18 mouse cellular contexts compared by ENCODE assay signal in genomic region chr7:19691434-19691833, GRCm38 (mm10). TPM values are rescaled to one million over a fixed set of nuclear protein-coding genes. Genes with fewer than 3 reads are reported as not detected.
DNase-seq lines count a peak whose midpoint lies in the region; ATAC-seq and TF ChIP-seq lines count a peak whose summit lies in the region.
"Had no signal": no experiment of that assay in that cellular context is flagged by ENCODE, and none has a peak within 500 bp of the region (broad histone marks: within the 10 kb centered on the region; RNA-seq: fewer than 3 reads in every experiment).

No protein-coding gene starts in this region.

- no peaks in the 10 kb centered on the region for H3K9me3 ChIP-seq in hindbrain, postnatal 0 days (ENCODE audit: low read length)
- H3K9me3 ChIP-seq in hindbrain, embryonic 12.5 days (replicated peaks), result 0 out of 2 replicates have a peak, but pooled peaks cover 2% of the 10 kb centered on the region
- peaks cover 10% of the 10 kb centered on the region for H3K9me3 ChIP-seq in megakaryocyte, embryonic 14.5 days
- no peaks in the 10 kb centered on the region for H3K9me3 ChIP-seq in limb, embryonic 12.5 days
- H3K9me3 ChIP-seq in forebrain, embryonic 12.5 days, result 0 out of 2 replicates have a peak, but pooled peaks cover under 1% of the 10 kb centered on the region
- H3K9me3 ChIP-seq: limb, embryonic 13.5 days; neural tube, embryonic 13.5 days had no signal

- 77% methylated on average over 6 of the region's 6 CpGs for WGBS in hindbrain, postnatal 0 days
- 72% methylated on average over 6 of the region's 6 CpGs for WGBS in hindbrain, embryonic 12.5 days
- WGBS in limb, embryonic 12.5 days, result 78% methylated on average over 6 of the region's 6 CpGs
- WGBS in forebrain, embryonic 12.5 days, result 84% methylated on average over 6 of the region's 6 CpGs

- TF ChIP-seq CTCF in hindbrain, postnatal 0 days (IDR thresholded peaks at IDR 0.05; ENCODE audit: low read depth), result no peak

- DNase-seq in hindbrain, postnatal 0 days (ENCODE audit: low spot score), result no peak
- peak; percentile 65 for DNase-seq in yolk sac, embryonic 10.5 days (ENCODE audit: low spot score)
- DNase-seq in left cerebral cortex, adult 8-10 months (ENCODE audit: low spot score in 2 of 2), result no peak
- DNase-seq: cerebellum, adult 11-12 months; embryo, embryonic 11 days; gastrocnemius, adult 2 months; heart, postnatal 10 days; thymus, postnatal 4 days had no signal

- no peak for ATAC-seq in hindbrain, postnatal 0 days
- ATAC-seq in hindbrain, embryonic 12.5 days (ENCODE audit: low FRiP score), result no peak
- ATAC-seq in megakaryocyte, adult 5-6 weeks (ENCODE audit: poor library complexity, severe bottlenecking), result no peak
- ATAC-seq in limb, embryonic 12.5 days (ENCODE audit: insufficient number of reproducible peaks, insufficient read depth, low FRiP score, low TSS enrichment, low read depth), result no peak
- ATAC-seq in forebrain, embryonic 12.5 days (ENCODE audit: low FRiP score), result no peak
- ATAC-seq: midbrain, embryonic 16.5 days had no signal

- H3K9ac ChIP-seq in hindbrain, postnatal 0 days (replicated peaks; ENCODE audit: low read length), result no peak overlapping the region
- H3K9ac ChIP-seq in hindbrain, embryonic 12.5 days, result no peak overlapping the region
- H3K9ac ChIP-seq in limb, embryonic 12.5 days (replicated peaks), result no peak overlapping the region
- H3K9ac ChIP-seq in forebrain, embryonic 12.5 days, result no peak overlapping the region
- H3K9ac ChIP-seq: limb, embryonic 13.5 days; neural tube, embryonic 13.5 days had no signal

- H3K4me3 ChIP-seq in hindbrain, postnatal 0 days (ENCODE audit: low read length), result no peak overlapping the region
- no peak overlapping the region for H3K4me3 ChIP-seq in hindbrain, embryonic 12.5 days
- peak overlapping the region; percentile 62 for H3K4me3 ChIP-seq in megakaryocyte, embryonic 14.5 days (replicated peaks)
- H3K4me3 ChIP-seq in limb, embryonic 12.5 days (replicated peaks), result no peak overlapping the region
- H3K4me3 ChIP-seq in forebrain, embryonic 12.5 days (replicated peaks), result no peak overlapping the region
- H3K4me3 ChIP-seq: forebrain, embryonic 10.5 days; gastrocnemius, adult 2 months; limb, embryonic 13.5 days; neural tube, embryonic 13.5 days had no signal

- no peaks in the 10 kb centered on the region for H3K36me3 ChIP-seq in hindbrain, postnatal 0 days (ENCODE audit: insufficient read depth, low read length)
- H3K36me3 ChIP-seq in hindbrain, embryonic 12.5 days, result peaks cover 2% of the 10 kb centered on the region; the same call in 1 of the 2 replicates
- peaks cover 7% of the 10 kb centered on the region for H3K36me3 ChIP-seq in megakaryocyte, embryonic 14.5 days (replicated peaks; ENCODE audit: low read length)
- H3K36me3 ChIP-seq in limb, embryonic 12.5 days, result peaks cover 6% of the 10 kb centered on the region
- peaks cover 5% of the 10 kb centered on the region; the same call in 1 of the 2 replicates for H3K36me3 ChIP-seq in forebrain, embryonic 12.5 days (replicated peaks)

- no peaks in the 10 kb centered on the region for H3K4me1 ChIP-seq in hindbrain, postnatal 0 days (ENCODE audit: insufficient read depth, low read length)
- H3K4me1 ChIP-seq in hindbrain, embryonic 12.5 days, result peaks cover 5% of the 10 kb centered on the region; the same call in 1 of the 2 replicates
- peaks cover 44% of the 10 kb centered on the region for H3K4me1 ChIP-seq in megakaryocyte, embryonic 14.5 days
- peaks cover 6% of the 10 kb centered on the region for H3K4me1 ChIP-seq in limb, embryonic 12.5 days (replicated peaks)
- H3K4me1 ChIP-seq in forebrain, embryonic 12.5 days, result peaks cover 5% of the 10 kb centered on the region; the same call in 1 of the 2 replicates

- no peak overlapping the region for H3K4me2 ChIP-seq in hindbrain, postnatal 0 days (ENCODE audit: low read depth, low read length)
- H3K4me2 ChIP-seq in hindbrain, embryonic 12.5 days (replicated peaks), result no peak overlapping the region
- peak overlapping the region; percentile 3; the same call in 1 of the 2 replicates for H3K4me2 ChIP-seq in limb, embryonic 12.5 days
- H3K4me2 ChIP-seq in forebrain, embryonic 12.5 days, result no peak overlapping the region
- H3K4me2 ChIP-seq: limb, embryonic 13.5 days; neural tube, embryonic 13.5 days had no signal

- no peaks in the 10 kb centered on the region for H3K27me3 ChIP-seq in hindbrain, postnatal 0 days (ENCODE audit: insufficient read depth, low read length)
- H3K27me3 ChIP-seq in hindbrain, embryonic 12.5 days, result no peaks in the 10 kb centered on the region
- peaks cover 68% of the 10 kb centered on the region for H3K27me3 ChIP-seq in megakaryocyte, embryonic 14.5 days (replicated peaks)
- no peaks in the 10 kb centered on the region; the same call in 1 of the 2 replicates for H3K27me3 ChIP-seq in limb, embryonic 12.5 days
- no peaks in the 10 kb centered on the region for H3K27me3 ChIP-seq in forebrain, embryonic 12.5 days
- H3K27me3 ChIP-seq: limb, embryonic 13.5 days; neural tube, embryonic 13.5 days had no signal

- 0 out of 2 replicates have a peak overlapping the region, but pooled peaks have one; percentile 32 for H3K27ac ChIP-seq in hindbrain, postnatal 0 days
- H3K27ac ChIP-seq in hindbrain, embryonic 12.5 days, result no peak overlapping the region
- no peak overlapping the region for H3K27ac ChIP-seq in limb, embryonic 12.5 days
- H3K27ac ChIP-seq in forebrain, embryonic 12.5 days, result no peak overlapping the region
- H3K27ac ChIP-seq: forebrain, embryonic 10.5 days; gastrocnemius, adult 2 months; limb, embryonic 13.5 days; neural tube, embryonic 13.5 days had no signal

RNA-seq across cellular contexts. Expression of gene Apoc1, which starts 1.0 kb away (rescaled TPM):
- total RNA-seq in hindbrain, postnatal 0 days (2014; rRNA removed), result 1.5 and 2.3 TPM in 2 replicates
- polyA plus RNA-seq in hindbrain, postnatal 0 days (2015; fragmentation: Nextera tagmentation; extraction: Ambion mirVana), result 13.9 and 14.2 TPM in 2 replicates
- 3.8 and 4.7 TPM in 2 replicates for polyA plus RNA-seq in hindbrain, embryonic 12.5 days (2016; fragmentation: Nextera tagmentation; extraction: Ambion mirVana)
- 31.2 and 454 TPM in 2 replicates for polyA plus RNA-seq in megakaryocyte, embryonic 14.5 days (2012; ENCODE audit: insufficient read depth, low replicate concordance)
- 3.8 and 7.8 TPM in 2 replicates for total RNA-seq in megakaryocyte, adult 5-6 weeks (2015)
- 4.2 and 15.8 TPM in 2 replicates for total RNA-seq in megakaryocyte, adult 5-6 weeks (2017)
- polyA plus RNA-seq in limb, embryonic 12.5 days (2016; fragmentation: Nextera tagmentation; extraction: Ambion mirVana), result 4.6 and 7.0 TPM in 2 replicates
- total RNA-seq in left cerebral cortex, adult 8-10 months (2022), result 1 to 10 TPM; 3.4 to 6.2 (median 4.7) TPM
- 0.73 and 1.2 TPM in 2 replicates for polyA plus RNA-seq in forebrain, embryonic 12.5 days (2016; fragmentation: Nextera tagmentation; extraction: Ambion mirVana)

RNA-seq across cellular contexts. Expression of gene Apoe, which starts 7.6 kb away (rescaled TPM):
- total RNA-seq in hindbrain, postnatal 0 days (2014; rRNA removed), result 2,123 and 2,525 TPM in 2 replicates
- 3,307 and 3,685 TPM in 2 replicates for polyA plus RNA-seq in hindbrain, postnatal 0 days (2015; fragmentation: Nextera tagmentation; extraction: Ambion mirVana)
- 228 and 246 TPM in 2 replicates for polyA plus RNA-seq in hindbrain, embryonic 12.5 days (2016; fragmentation: Nextera tagmentation; extraction: Ambion mirVana)
- polyA plus RNA-seq in megakaryocyte, embryonic 14.5 days (2012; ENCODE audit: insufficient read depth, low replicate concordance), result 302 and 6,452 TPM in 2 replicates
- 104 and 106 TPM in 2 replicates for total RNA-seq in megakaryocyte, adult 5-6 weeks (2015)
- 609 and 642 TPM in 2 replicates for total RNA-seq in megakaryocyte, adult 5-6 weeks (2017)
- polyA plus RNA-seq in limb, embryonic 12.5 days (2016; fragmentation: Nextera tagmentation; extraction: Ambion mirVana), result 114 and 131 TPM in 2 replicates
- 1,000 to 10,000 TPM; 1,704 to 2,821 (median 2,131) TPM for total RNA-seq in left cerebral cortex, adult 8-10 months (2022)
- 115 and 128 TPM in 2 replicates for polyA plus RNA-seq in forebrain, embryonic 12.5 days (2016; fragmentation: Nextera tagmentation; extraction: Ambion mirVana)

RNA-seq across cellular contexts. Expression of gene Apoc4, which starts 10.2 kb away (rescaled TPM):
- total RNA-seq in hindbrain, postnatal 0 days (2014; rRNA removed), result not detected in 2 replicates
- polyA plus RNA-seq in hindbrain, postnatal 0 days (2015; fragmentation: Nextera tagmentation; extraction: Ambion mirVana), result not detected in 2 replicates
- 0.10 TPM in 1 of 2 replicates, not detected in the other for polyA plus RNA-seq in hindbrain, embryonic 12.5 days (2016; fragmentation: Nextera tagmentation; extraction: Ambion mirVana)
- 7.1 and 10.7 TPM in 2 replicates for polyA plus RNA-seq in megakaryocyte, embryonic 14.5 days (2012; ENCODE audit: insufficient read depth, low replicate concordance)
- not detected in 2 replicates for total RNA-seq in megakaryocyte, adult 5-6 weeks (2015)
- total RNA-seq in megakaryocyte, adult 5-6 weeks (2017), result 0.04 TPM in 1 of 2 replicates, not detected in the other
- not detected in 2 replicates for polyA plus RNA-seq in limb, embryonic 12.5 days (2016; fragmentation: Nextera tagmentation; extraction: Ambion mirVana)
- total RNA-seq in left cerebral cortex, adult 8-10 months (2022), result under 1 TPM in 1 of 4 experiments, not detected in 3; 0.81 TPM
- not detected in 2 replicates for polyA plus RNA-seq in forebrain, embryonic 12.5 days (2016; fragmentation: Nextera tagmentation; extraction: Ambion mirVana)
- total RNA-seq: gastrocnemius, adult 2 months; heart, postnatal 10 days had no signal
- polyA plus RNA-seq: forebrain, embryonic 10.5 days; intestine, embryonic 14.5 days; limb, embryonic 13.5 days; midbrain, embryonic 16.5 days had no signal

RNA-seq across cellular contexts. Expression of gene Gm44805, which starts 10.2 kb away (rescaled TPM):
- not detected in 2 replicates for total RNA-seq in hindbrain, postnatal 0 days (2014; rRNA removed)
- not detected in 2 replicates for polyA plus RNA-seq in hindbrain, postnatal 0 days (2015; fragmentation: Nextera tagmentation; extraction: Ambion mirVana)
- polyA plus RNA-seq in hindbrain, embryonic 12.5 days (2016; fragmentation: Nextera tagmentation; extraction: Ambion mirVana), result not detected in 2 replicates
- not detected in 2 replicates for polyA plus RNA-seq in megakaryocyte, embryonic 14.5 days (2012; ENCODE audit: insufficient read depth, low replicate concordance)
- not detected in 2 replicates for total RNA-seq in megakaryocyte, adult 5-6 weeks (2015)
- total RNA-seq in megakaryocyte, adult 5-6 weeks (2017), result not detected in 2 replicates
- not detected in 2 replicates for polyA plus RNA-seq in limb, embryonic 12.5 days (2016; fragmentation: Nextera tagmentation; extraction: Ambion mirVana)
- not detected for total RNA-seq in left cerebral cortex, adult 8-10 months (2022)
- polyA plus RNA-seq in forebrain, embryonic 12.5 days (2016; fragmentation: Nextera tagmentation; extraction: Ambion mirVana), result not detected in 2 replicates
- total RNA-seq: gastrocnemius, adult 2 months; heart, postnatal 10 days had no signal
- polyA plus RNA-seq: forebrain, embryonic 10.5 days; intestine, embryonic 14.5 days; limb, embryonic 13.5 days; midbrain, embryonic 16.5 days; neural tube, embryonic 13.5 days had no signal

RNA-seq across cellular contexts. Expression of gene Apoc2, which starts 13.7 kb away (rescaled TPM):
- total RNA-seq in hindbrain, postnatal 0 days (2014; rRNA removed), result not detected in 2 replicates
- polyA plus RNA-seq in hindbrain, postnatal 0 days (2015; fragmentation: Nextera tagmentation; extraction: Ambion mirVana), result 0.38 TPM in 1 of 2 replicates, not detected in the other
- polyA plus RNA-seq in hindbrain, embryonic 12.5 days (2016; fragmentation: Nextera tagmentation; extraction: Ambion mirVana), result 0.46 TPM in 1 of 2 replicates, not detected in the other
- polyA plus RNA-seq in megakaryocyte, embryonic 14.5 days (2012; ENCODE audit: insufficient read depth, low replicate concordance), result 114 TPM in 1 of 2 replicates, not detected in the other
- total RNA-seq in megakaryocyte, adult 5-6 weeks (2015), result 90.8 and 107 TPM in 2 replicates
- 79.2 and 97.6 TPM in 2 replicates for total RNA-seq in megakaryocyte, adult 5-6 weeks (2017)
- 0.97 TPM in 1 of 2 replicates, not detected in the other for polyA plus RNA-seq in limb, embryonic 12.5 days (2016; fragmentation: Nextera tagmentation; extraction: Ambion mirVana)
- not detected for total RNA-seq in left cerebral cortex, adult 8-10 months (2022)
- polyA plus RNA-seq in forebrain, embryonic 12.5 days (2016; fragmentation: Nextera tagmentation; extraction: Ambion mirVana), result not detected in 2 replicates
- total RNA-seq: gastrocnemius, adult 2 months had no signal
- polyA plus RNA-seq: forebrain, embryonic 10.5 days; midbrain, embryonic 16.5 days had no signal
